Mouse (Mus musculus): ENCODE measurements at regions not wholly inside any gene's neighbourhood (a gene's known extent, or its start where the extent isn't known, plus 50 kb on each side); places are given as distances from the start of the nearest gene placed in this dataset.

DNA sequence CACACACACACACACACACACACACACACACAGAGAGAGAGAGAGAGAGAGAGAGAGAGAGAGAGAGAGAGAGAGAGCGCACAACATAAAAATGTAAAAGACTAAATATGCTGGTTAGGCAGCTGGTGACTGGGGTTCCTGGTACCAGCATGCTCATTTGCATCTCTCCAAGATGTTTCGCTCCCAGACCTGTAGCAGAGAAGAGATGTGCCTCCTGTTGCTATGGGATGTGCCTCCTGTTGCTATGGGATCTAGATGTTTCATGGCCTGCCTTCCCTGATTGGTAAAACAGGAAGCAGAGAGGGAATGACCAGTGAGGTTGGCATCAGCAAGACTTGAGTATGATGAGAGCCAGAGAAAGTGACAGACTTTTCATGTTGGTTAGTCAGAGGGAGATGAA is 55.1 kb upstream of the Gpc6 start:
- DNase-seq (ENCODE audit: low read depth, low spot score) = no peak
